Mouse (Mus musculus): ENCODE measurements at regions not wholly inside any gene's neighbourhood (a gene's known extent, or its start where the extent isn't known, plus 50 kb on each side); places are given as distances from the start of the nearest gene placed in this dataset.

DNA sequence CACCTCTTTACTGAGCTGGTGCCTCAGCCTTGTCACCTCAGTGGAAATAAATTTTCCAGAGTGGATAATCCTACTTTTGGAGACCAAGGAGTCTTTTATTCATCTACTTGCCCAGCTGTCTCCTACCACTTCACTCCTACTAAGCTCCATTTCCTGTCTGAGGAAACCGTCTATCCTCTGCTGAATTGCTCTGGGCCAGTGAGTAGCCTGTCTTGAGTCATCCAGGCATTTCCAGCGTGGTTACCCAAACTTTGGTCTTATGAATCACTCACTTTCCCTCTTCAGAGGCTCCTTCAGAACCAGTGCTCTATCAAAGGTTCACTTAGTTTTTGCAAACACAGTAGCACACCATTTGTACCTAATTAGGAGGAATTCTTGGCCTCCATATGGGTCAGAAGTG, 303.2 kb upstream of the Ctso start:
- no peak overlapping the region for H3K27ac ChIP-seq
- no peaks in the 10 kb centered on the region for H3K27me3 ChIP-seq (ENCODE audit: insufficient read depth, poor library complexity, severe bottlenecking)
- H3K9me3 ChIP-seq, result no peaks in the 10 kb centered on the region
- no peak overlapping the region for H3K4me3 ChIP-seq
- no peaks in the 10 kb centered on the region for H3K4me1 ChIP-seq (replicated peaks)
- no peak for DNase-seq (ENCODE audit: low spot score)
- no peaks in the 10 kb centered on the region for H3K36me3 ChIP-seq
- WGBS, result 64% methylated on average over 2 of the region's 2 CpGs

- WGBS, result 27% methylated on average over 3 of the region's 3 CpGs
- H3K27me3 ChIP-seq (ENCODE audit: insufficient read depth, poor library complexity, severe bottlenecking), result peaks cover 6% of the 10 kb centered on the region; the same call in 1 of the 2 replicates
- no peaks in the 10 kb centered on the region for H3K36me3 ChIP-seq
- H3K4me3 ChIP-seq, result no peak overlapping the region
- H3K4me1 ChIP-seq (replicated peaks), result peaks cover 19% of the 10 kb centered on the region
- no peaks in the 10 kb centered on the region for H3K9me3 ChIP-seq
- H3K27ac ChIP-seq, result no peak overlapping the region
- no peak for DNase-seq (ENCODE audit: low spot score)
These were observed 273.9 kb upstream of the Ctso start for GRCm38 (mm10) chr3:81658490-81658889.

- WGBS, result 31% methylated on average over 1 of the region's 1 CpGs
- no peak overlapping the region for H3K27ac ChIP-seq
- no peak overlapping the region for H3K4me3 ChIP-seq
- H3K36me3 ChIP-seq, result no peaks in the 10 kb centered on the region
- H3K4me1 ChIP-seq (replicated peaks), result peaks cover 19% of the 10 kb centered on the region
- H3K9me3 ChIP-seq, result no peaks in the 10 kb centered on the region
- no peaks in the 10 kb centered on the region for H3K27me3 ChIP-seq (ENCODE audit: insufficient read depth, poor library complexity, severe bottlenecking)
- peak; percentile 42 for DNase-seq (ENCODE audit: low spot score)
These were observed 270.8 kb upstream of the Ctso start for GRCm38 (mm10) chr3:81661620-81662019.

- whole genome bisulfite sequencing, result 72% methylated on average over 2 of the region's 2 CpGs
- peak; percentile 3 for DNase-seq (ENCODE audit: low spot score)
These were observed 266.1 kb upstream of the Ctso start for GRCm38 (mm10) chr3:81666262-81666661.

DNA sequence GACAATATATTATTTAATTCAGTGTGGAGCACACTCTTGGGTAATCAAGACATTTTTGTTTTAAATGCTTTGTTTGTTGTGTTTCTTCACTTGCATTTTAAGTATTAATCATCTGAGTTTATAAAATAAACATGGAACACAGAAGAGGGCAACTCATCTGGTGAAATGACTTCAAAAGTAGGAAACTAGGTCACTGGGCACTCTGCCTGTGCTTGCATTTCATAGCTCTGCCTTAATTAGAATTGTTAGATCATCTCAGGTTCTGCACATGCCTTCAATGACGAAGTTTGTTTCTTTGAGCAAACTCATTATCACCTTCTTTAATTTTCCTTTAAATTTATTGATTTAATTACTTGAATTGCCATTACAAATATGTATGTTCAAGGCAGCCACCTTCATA, 255.8 kb upstream of the Ctso start:
- WGBS, result 73% methylated on average over 1 of the region's 1 CpGs
- H3K36me3 ChIP-seq, result no peaks in the 10 kb centered on the region
- no peaks in the 10 kb centered on the region for H3K4me1 ChIP-seq (replicated peaks)
- H3K27ac ChIP-seq, result no peak overlapping the region
- no peaks in the 10 kb centered on the region for H3K27me3 ChIP-seq (ENCODE audit: insufficient read depth, poor library complexity, severe bottlenecking)
- no peak for DNase-seq (ENCODE audit: low spot score)
- no peak overlapping the region for H3K4me3 ChIP-seq
- no peaks in the 10 kb centered on the region for H3K9me3 ChIP-seq

More at GRCm38 (mm10) chr3:81666262-81666661, 266.1 kb upstream of the Ctso start:
- Histone ChIP-seq H3K9me3 (no peaks in the 10 kb centered on the region), H3K27me3 (ENCODE audit: insufficient read depth, poor library complexity, severe bottlenecking) (no peaks in the 10 kb centered on the region), H3K27ac (no peak overlapping the region), H3K36me3 (no peaks in the 10 kb centered on the region), H3K4me1 (replicated peaks) (peaks cover 11% of the 10 kb centered on the region), H3K4me3 (no peak overlapping the region)

GRCm38 (mm10) chr3:81701974-81702697, 230.3 kb upstream of the Ctso start:
- Histone ChIP-seq H3K4me1 (replicated peaks) (no peaks in the 10 kb centered on the region), H3K27me3 (ENCODE audit: insufficient read depth, poor library complexity, severe bottlenecking) (no peaks in the 10 kb centered on the region), H3K27ac (no peak overlapping the region), H3K9me3 (no peaks in the 10 kb centered on the region), H3K4me3 (no peak overlapping the region), H3K36me3 (no peaks in the 10 kb centered on the region)
- DNase-seq (ENCODE audit: low spot score), result no peak
- WGBS, result 60% methylated on average over 1 of the region's 1 CpGs

GRCm38 (mm10) chr3:81718911-81719310, 213.5 kb upstream of the Ctso start:
- 89% methylated on average over 1 of the region's 1 CpGs for whole genome bisulfite sequencing
- Histone ChIP-seq H3K4me3 (no peak overlapping the region), H3K27ac (no peak overlapping the region)

DNA sequence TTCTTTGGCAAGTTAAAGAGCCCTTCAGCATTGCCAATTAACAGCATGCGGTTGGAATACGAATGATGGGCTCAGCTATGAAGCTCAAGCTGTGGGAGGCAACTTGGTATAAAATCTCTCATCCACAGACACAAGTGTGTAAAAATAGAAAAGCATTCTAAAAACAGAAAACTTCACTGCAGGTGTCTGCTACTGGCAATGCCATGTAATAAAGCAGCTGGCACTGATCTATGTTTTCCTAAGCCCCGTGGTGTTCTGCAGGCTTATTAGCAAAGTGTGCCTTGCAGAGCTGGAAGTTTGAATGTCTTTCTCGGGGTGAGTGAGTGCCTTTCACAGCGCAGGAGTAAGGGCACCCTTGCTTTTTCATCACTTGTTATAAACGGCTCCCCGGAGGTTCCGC, 196.9 kb upstream of the Ctso start:
- no peaks in the 10 kb centered on the region for H3K9me3 ChIP-seq
- H3K27me3 ChIP-seq (ENCODE audit: insufficient read depth, poor library complexity, severe bottlenecking), result no peaks in the 10 kb centered on the region
- no peaks in the 10 kb centered on the region for H3K4me1 ChIP-seq (replicated peaks)
- no peaks in the 10 kb centered on the region for H3K36me3 ChIP-seq
- H3K27ac ChIP-seq, result no peak overlapping the region
- 90% methylated on average over 8 of the region's 8 CpGs for WGBS
- no peak overlapping the region for H3K4me3 ChIP-seq
- DNase-seq (ENCODE audit: low spot score), result no peak

More at GRCm38 (mm10) chr3:81718911-81719310, 213.5 kb upstream of the Ctso start:
- Histone ChIP-seq H3K36me3 (no peaks in the 10 kb centered on the region), H3K27me3 (ENCODE audit: insufficient read depth, poor library complexity, severe bottlenecking) (no peaks in the 10 kb centered on the region), H3K9me3 (no peaks in the 10 kb centered on the region), H3K4me1 (replicated peaks) (no peaks in the 10 kb centered on the region)
- DNase-seq (ENCODE audit: low spot score), result no peak

DNA sequence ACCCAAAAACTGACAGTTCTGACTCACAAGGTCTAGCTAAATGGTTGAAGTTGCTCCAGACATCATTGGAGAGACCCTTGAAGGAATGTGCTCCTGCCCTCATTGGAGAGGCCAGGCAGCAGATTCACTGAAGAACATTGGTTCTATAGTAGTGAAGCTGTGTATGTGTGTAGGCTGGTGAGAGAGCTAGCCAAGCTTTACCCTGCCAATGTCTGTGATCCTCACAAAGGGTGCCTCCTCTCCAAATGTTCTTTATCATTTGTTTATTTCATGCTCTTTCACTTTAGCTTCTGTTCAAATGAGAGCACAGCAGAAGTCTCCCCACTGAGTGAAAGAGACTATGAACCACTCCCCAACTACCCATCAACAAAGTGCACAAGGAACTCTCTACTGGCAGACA, 195.6 kb upstream of the Ctso start:
- Histone ChIP-seq H3K27me3 (ENCODE audit: insufficient read depth, poor library complexity, severe bottlenecking) (no peaks in the 10 kb centered on the region), H3K27ac (no peak overlapping the region), H3K4me1 (replicated peaks) (no peaks in the 10 kb centered on the region), H3K4me3 (no peak overlapping the region), H3K36me3 (no peaks in the 10 kb centered on the region), H3K9me3 (no peaks in the 10 kb centered on the region)
- no peak for DNase-seq (ENCODE audit: low spot score)

GRCm38 (mm10) chr3:81742124-81742523, 190.3 kb upstream of the Ctso start:
- no peaks in the 10 kb centered on the region for H3K27me3 ChIP-seq (ENCODE audit: insufficient read depth, poor library complexity, severe bottlenecking)
- H3K4me1 ChIP-seq (replicated peaks), result no peaks in the 10 kb centered on the region
- H3K4me3 ChIP-seq, result no peak overlapping the region
- no peak overlapping the region for H3K27ac ChIP-seq
- DNase-seq (ENCODE audit: low spot score), result no peak
- no peaks in the 10 kb centered on the region for H3K9me3 ChIP-seq
- WGBS, result 56% methylated on average over 5 of the region's 5 CpGs
- H3K36me3 ChIP-seq, result no peaks in the 10 kb centered on the region

- Histone ChIP-seq H3K27me3 (ENCODE audit: insufficient read depth, poor library complexity, severe bottlenecking) (no peaks in the 10 kb centered on the region), H3K9me3 (no peaks in the 10 kb centered on the region), H3K4me1 (replicated peaks) (no peaks in the 10 kb centered on the region), H3K4me3 (no peak overlapping the region), H3K27ac (no peak overlapping the region), H3K36me3 (no peaks in the 10 kb centered on the region)
- no peak for DNase-seq (ENCODE audit: low spot score)
- 72% methylated on average over 1 of the region's 1 CpGs for WGBS
These were observed 182.2 kb upstream of the Ctso start for GRCm38 (mm10) chr3:81750164-81750563.

- Histone ChIP-seq H3K27me3 (ENCODE audit: insufficient read depth, poor library complexity, severe bottlenecking) (no peaks in the 10 kb centered on the region), H3K36me3 (no peaks in the 10 kb centered on the region), H3K9me3 (no peaks in the 10 kb centered on the region), H3K27ac (no peak overlapping the region), H3K4me1 (replicated peaks) (no peaks in the 10 kb centered on the region), H3K4me3 (no peak overlapping the region)
- WGBS, result 77% methylated on average over 4 of the region's 4 CpGs
- DNase-seq (ENCODE audit: low spot score), result no peak
These were observed 179.4 kb upstream of the Ctso start for GRCm38 (mm10) chr3:81752955-81753354.

GRCm38 (mm10) chr3:81760383-81760782, 172.0 kb upstream of the Ctso start:
- Histone ChIP-seq H3K36me3 (no peaks in the 10 kb centered on the region), H3K27me3 (ENCODE audit: insufficient read depth, poor library complexity, severe bottlenecking) (no peaks in the 10 kb centered on the region), H3K4me3 (no peak overlapping the region), H3K4me1 (replicated peaks) (no peaks in the 10 kb centered on the region), H3K27ac (no peak overlapping the region), H3K9me3 (no peaks in the 10 kb centered on the region)
- WGBS, result 90% methylated on average over 3 of the region's 3 CpGs
- no peak for DNase-seq (ENCODE audit: low spot score)

DNA sequence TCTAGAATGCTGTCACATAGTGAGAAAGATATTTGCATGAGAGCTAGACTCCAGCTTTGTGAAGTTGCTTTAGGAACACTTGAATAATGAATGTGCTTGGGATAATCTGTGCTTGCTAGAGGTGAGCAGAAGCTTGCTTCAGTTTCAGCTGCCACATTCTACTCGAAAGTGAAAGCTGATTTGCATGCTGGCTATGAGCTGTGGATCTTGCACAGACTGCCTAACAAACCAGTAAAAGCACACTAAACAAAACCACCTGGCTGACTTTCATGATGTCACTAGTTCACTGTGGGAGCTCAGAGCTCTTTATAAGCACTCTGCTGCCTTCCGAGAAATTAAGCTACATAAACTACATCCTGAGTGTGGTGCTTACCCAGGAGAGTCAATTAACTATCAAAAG, 171.5 kb upstream of the Ctso start:
- Histone ChIP-seq H3K36me3 (no peaks in the 10 kb centered on the region), H3K27ac (no peak overlapping the region), H3K4me1 (replicated peaks) (no peaks in the 10 kb centered on the region), H3K9me3 (no peaks in the 10 kb centered on the region), H3K4me3 (no peak overlapping the region), H3K27me3 (ENCODE audit: insufficient read depth, poor library complexity, severe bottlenecking) (no peaks in the 10 kb centered on the region)
- WGBS, result 66% methylated on average over 2 of the region's 2 CpGs
- no peak for DNase-seq (ENCODE audit: low spot score)
